Mouse (Mus musculus): ENCODE data around the gene Ndufa8.

DNA sequence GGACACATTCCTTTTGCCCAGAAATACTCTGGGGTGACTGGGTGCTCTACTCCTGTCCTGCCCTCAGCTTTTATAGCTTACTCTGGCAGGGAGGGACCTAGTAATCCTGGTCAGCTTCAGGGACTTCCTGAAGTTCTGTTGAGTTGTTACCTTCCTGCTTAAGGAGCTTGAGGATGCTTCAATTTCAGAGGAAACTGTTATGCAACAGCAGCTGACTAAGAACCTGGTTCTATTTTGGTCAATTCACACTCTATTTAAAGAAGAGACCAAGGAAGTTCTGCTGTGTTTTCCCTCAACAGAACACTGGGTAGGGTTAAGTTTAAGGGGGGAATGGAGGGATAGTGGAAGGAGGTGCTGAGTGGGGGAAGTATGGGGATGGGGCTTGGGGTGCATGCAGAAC is 50.0 kb downstream of the Ndufa8 start:
- no peak for TF ChIP-seq CTCF (IDR thresholded peaks at IDR 0.05; ENCODE audit: low read depth)
- no peak for TF ChIP-seq EP300 (IDR thresholded peaks at IDR 0.05; ENCODE audit: low read depth)

Measured in liver, embryonic 14.5 days (tissue).